Mouse (Mus musculus) intestine, embryonic 15.5 days (tissue): Measurements from ENCODE around the gene Mipol1. TPM values are rescaled to one million over a fixed set of nuclear protein-coding genes. Genes with fewer than 3 reads are reported as not detected.
"Not testable (repeated sequence)": the region's sequence is repeated elsewhere in the genome, so short reads cannot be mapped to it uniquely, and the experiment has no call there.

Source experiments
- ATAC-seq: fragments of 200-750 bp; cut with Nextera tagmentation; 2 replicates; pipeline ENCODE4 v1.8.0; 2017; ENCODE audit warnings: moderate TSS enrichment, moderate library complexity
- H3K27ac ChIP-seq: fragments of 300-500 bp; sonication (generic); 2 replicates; pipeline ENCODE4 v1.5.1; 2015; ENCODE audit warnings: mild to moderate bottlenecking, inconsistent platforms
- H3K27me3 ChIP-seq: fragments of 300-500 bp; sonication (generic); replicated peaks from 2 replicates; pipeline ENCODE4 v1.6.1; 2015; ENCODE audit warnings: inconsistent platforms
- H3K36me3 ChIP-seq: fragments of 300-500 bp; sonication (generic); 2 replicates; pipeline ENCODE4 v1.6.1; 2015; ENCODE audit warnings: inconsistent platforms
- H3K4me1 ChIP-seq: fragments of 300-500 bp; sonication (generic); replicated peaks from 2 replicates; pipeline ENCODE4 v1.6.1; 2015; ENCODE audit warnings: inconsistent platforms
- H3K4me2 ChIP-seq: fragments of 300-500 bp; sonication (generic); replicated peaks from 2 replicates; pipeline ENCODE4 v1.6.1; 2015; ENCODE audit warnings: mild to moderate bottlenecking, inconsistent platforms
- H3K4me3 ChIP-seq: fragments of 300-500 bp; sonication (generic); replicated peaks from 2 replicates; pipeline ENCODE4 v1.5.1; 2015; ENCODE audit warnings: inconsistent platforms
- H3K9ac ChIP-seq: fragments of 300-500 bp; sonication (generic); 2 replicates; pipeline ENCODE4 v1.6.1; 2015; ENCODE audit warnings: inconsistent platforms
- H3K9me3 ChIP-seq: fragments of 300-500 bp; sonication (generic); 2 replicates; pipeline ENCODE4 v1.6.1; 2016; ENCODE audit warnings: inconsistent platforms
- WGBS: fragments of 180-500 bp; shearing (Covaris S2); methylation state at CpG from one replicate; pipeline ENCODE4 v1.1.7; 2015; 5-methylcytosine and 5-hydroxymethylcytosine counted together
- polyA plus RNA-seq: library from polyadenylated mRNA; unstranded; fragments of >200 nt; fragmentation: Nextera tagmentation; extraction: Ambion mirVana; gene quantifications from 2 replicates; pipeline ENCODE4 v1.2.1, GENCODE M21; 2015

The Mipol1 gene
- polyA plus RNA-seq, 1 experiment from 2014 or later: 10.1 TPM

- Histone ChIP-seq H3K4me1 (peaks cover 3% of the 10 kb centered on the region; the same call in 1 of the 2 replicates), H3K4me2 (no peak overlapping the region), H3K9me3 (no peaks in the 10 kb centered on the region), H3K9ac (no peak overlapping the region), H3K4me3 (no peak overlapping the region), H3K27ac (no peak overlapping the region), H3K27me3 (peaks cover 2% of the 10 kb centered on the region; the same call in 1 of the 2 replicates), H3K36me3 (no peaks in the 10 kb centered on the region)
- no peak for ATAC-seq
- 88% methylated on average over 3 of the region's 3 CpGs for WGBS
Measured at GRCm38 (mm10) chr12:57201901-57202300, 28.3 kb upstream of the Mipol1 start.

GRCm38 (mm10) chr12:57204276-57204851 lies 25.9 kb upstream of the Mipol1 start:
- 73% methylated on average over 4 of the region's 4 CpGs for WGBS

GRCm38 (mm10) chr12:57211353-57212311 lies 18.6 kb upstream of the Mipol1 start:
- peak overlapping the region; percentile 38 for H3K9ac ChIP-seq
- WGBS: 6% methylated on average over 30 of the region's 30 CpGs
- H3K27ac ChIP-seq: no peak overlapping the region
- H3K4me2 ChIP-seq: peak overlapping the region; percentile 84
- no peaks in the 10 kb centered on the region for H3K36me3 ChIP-seq
- 0 out of 2 replicates have a peak, but pooled peaks cover 4% of the 10 kb centered on the region for H3K4me1 ChIP-seq
- H3K4me3 ChIP-seq: peak overlapping the region; percentile 45
- peak; percentile 78 for ATAC-seq
- no peaks in the 10 kb centered on the region for H3K9me3 ChIP-seq
- H3K27me3 ChIP-seq: no peaks in the 10 kb centered on the region

More at GRCm38 (mm10) chr12:57204276-57204851, 25.9 kb upstream of the Mipol1 start:
- Histone ChIP-seq H3K9ac (no peak overlapping the region), H3K4me2 (no peak overlapping the region), H3K4me1 (no peaks in the 10 kb centered on the region), H3K27ac (no peak overlapping the region), H3K36me3 (no peaks in the 10 kb centered on the region), H3K4me3 (no peak overlapping the region), H3K9me3 (no peaks in the 10 kb centered on the region), H3K27me3 (no peaks in the 10 kb centered on the region)
- no peak for ATAC-seq

- not testable (repeated sequence) for ATAC-seq, H3K9ac ChIP-seq, H3K4me3 ChIP-seq, H3K27ac ChIP-seq, H3K4me1 ChIP-seq, H3K27me3 ChIP-seq, H3K9me3 ChIP-seq, H3K4me2 ChIP-seq, H3K36me3 ChIP-seq
- 79% methylated on average over 5 of the region's 5 CpGs for WGBS
Measured at GRCm38 (mm10) chr12:57212463-57212862, 17.8 kb upstream of the Mipol1 start.

GRCm38 (mm10) chr12:57226411-57226810 lies 3.8 kb upstream of the Mipol1 start:
- Histone ChIP-seq H3K4me3 (no peak overlapping the region), H3K27me3 (no peaks in the 10 kb centered on the region), H3K4me2 (no peak overlapping the region), H3K9me3 (no peaks in the 10 kb centered on the region), H3K9ac (no peak overlapping the region), H3K36me3 (no peaks in the 10 kb centered on the region), H3K27ac (no peak overlapping the region), H3K4me1 (0 out of 2 replicates have a peak, but pooled peaks cover under 1% of the 10 kb centered on the region)
- 89% methylated on average over 9 of the region's 9 CpGs for WGBS
- no peak for ATAC-seq

GRCm38 (mm10) chr12:57227776-57228175 lies 2.5 kb upstream of the Mipol1 start:
- H3K9ac ChIP-seq: no peak overlapping the region
- ATAC-seq: no peak

GRCm38 (mm10) chr12:57229703-57230102 lies 524 bp upstream of the Mipol1 start:
- WGBS: 25% methylated on average over 4 of the region's 4 CpGs
- Histone ChIP-seq H3K9me3 (no peaks in the 10 kb centered on the region), H3K4me2 (peak overlapping the region; percentile 64), H3K4me1 (0 out of 2 replicates have a peak, but pooled peaks cover 3% of the 10 kb centered on the region), H3K36me3 (0 out of 2 replicates have a peak, but pooled peaks cover 3% of the 10 kb centered on the region), H3K27ac (peak overlapping the region; percentile 73), H3K4me3 (peak overlapping the region; percentile 76), H3K9ac (peak overlapping the region; percentile 46; the same call in 1 of the 2 replicates), H3K27me3 (no peaks in the 10 kb centered on the region)
- peak; percentile 16; the same call in 1 of the 2 replicates for ATAC-seq

More at GRCm38 (mm10) chr12:57227776-57228175, 2.5 kb upstream of the Mipol1 start:
- H3K27me3 ChIP-seq: no peaks in the 10 kb centered on the region
- 93% methylated on average over 7 of the region's 8 CpGs for WGBS
- H3K4me1 ChIP-seq: 0 out of 2 replicates have a peak, but pooled peaks cover 3% of the 10 kb centered on the region
- H3K9me3 ChIP-seq: no peaks in the 10 kb centered on the region
- no peak overlapping the region for H3K4me2 ChIP-seq
- no peak overlapping the region for H3K27ac ChIP-seq
- no peaks in the 10 kb centered on the region for H3K36me3 ChIP-seq
- H3K4me3 ChIP-seq: no peak overlapping the region

- H3K9me3 ChIP-seq: no peaks in the 10 kb centered on the region
Measured at GRCm38 (mm10) chr12:57231085-57231875, 1.1 kb downstream of the Mipol1 start.

GRCm38 (mm10) chr12:57233386-57233785 lies 3.2 kb downstream of the Mipol1 start:
- peaks cover 7% of the 10 kb centered on the region for H3K36me3 ChIP-seq
- no peak for ATAC-seq
- H3K9me3 ChIP-seq: no peaks in the 10 kb centered on the region
- H3K27ac ChIP-seq: no peak overlapping the region
- H3K4me1 ChIP-seq: 0 out of 2 replicates have a peak, but pooled peaks cover 3% of the 10 kb centered on the region
- no peak overlapping the region for H3K4me2 ChIP-seq
- H3K4me3 ChIP-seq: no peak overlapping the region
- no peak overlapping the region for H3K9ac ChIP-seq
- WGBS: 89% methylated on average over 5 of the region's 5 CpGs
- H3K27me3 ChIP-seq: no peaks in the 10 kb centered on the region

More at GRCm38 (mm10) chr12:57231085-57231875, 1.1 kb downstream of the Mipol1 start:
- H3K27ac ChIP-seq: no peak overlapping the region
- H3K4me1 ChIP-seq: 0 out of 2 replicates have a peak, but pooled peaks cover 3% of the 10 kb centered on the region
- no peaks in the 10 kb centered on the region for H3K27me3 ChIP-seq
- peak overlapping the region; percentile 64 for H3K4me2 ChIP-seq
- 60% methylated on average over 14 of the region's 14 CpGs for WGBS
- H3K4me3 ChIP-seq: peak overlapping the region; percentile 76
- no peak for ATAC-seq
- H3K9ac ChIP-seq: peak overlapping the region; percentile 81
- H3K36me3 ChIP-seq: 0 out of 2 replicates have a peak, but pooled peaks cover 4% of the 10 kb centered on the region

- Histone ChIP-seq H3K4me3 (no peak overlapping the region), H3K9ac (no peak overlapping the region), H3K4me2 (no peak overlapping the region), H3K36me3 (peaks cover 11% of the 10 kb centered on the region; the same call in 1 of the 2 replicates), H3K27ac (no peak overlapping the region), H3K4me1 (no peaks in the 10 kb centered on the region), H3K27me3 (no peaks in the 10 kb centered on the region), H3K9me3 (no peaks in the 10 kb centered on the region)
- 92% methylated on average over 5 of the region's 5 CpGs for WGBS
- ATAC-seq: no peak
Measured at GRCm38 (mm10) chr12:57243671-57244495, 13.7 kb downstream of the Mipol1 start.

- Histone ChIP-seq H3K9ac (no peak overlapping the region), H3K27ac (no peak overlapping the region), H3K36me3 (no peaks in the 10 kb centered on the region), H3K4me1 (no peaks in the 10 kb centered on the region), H3K27me3 (no peaks in the 10 kb centered on the region), H3K4me2 (no peak overlapping the region), H3K4me3 (no peak overlapping the region), H3K9me3 (no peaks in the 10 kb centered on the region)
- ATAC-seq: no peak
- 63% methylated on average over 2 of the region's 2 CpGs for WGBS
Measured at GRCm38 (mm10) chr12:57258572-57258971, 28.3 kb downstream of the Mipol1 start.
